Mouse (Mus musculus): ENCODE measurements at regions not wholly inside any gene's neighbourhood (a gene's known extent, or its start where the extent isn't known, plus 50 kb on each side); places are given as distances from the start of the nearest gene placed in this dataset.

GRCm38 (mm10) chr16:42808864-42809263 lies 66.8 kb upstream of the Zbtb20 start:
- DNase-seq (ENCODE audit: low spot score), result no peak

GRCm38 (mm10) chr16:42807536-42807935 lies 68.1 kb upstream of the Zbtb20 start:
- no peak for DNase-seq (ENCODE audit: low spot score)

- no peak for DNase-seq (ENCODE audit: low spot score)
These were observed 72.1 kb upstream of the Zbtb20 start for GRCm38 (mm10) chr16:42803609-42804008.

GRCm38 (mm10) chr16:42792571-42792970 lies 83.1 kb upstream of the Zbtb20 start:
- DNase-seq (ENCODE audit: low spot score), result no peak

- DNase-seq (ENCODE audit: low spot score), result no peak
These were observed 91.0 kb upstream of the Zbtb20 start for GRCm38 (mm10) chr16:42784712-42785111.

GRCm38 (mm10) chr16:42784031-42784430 lies 91.7 kb upstream of the Zbtb20 start:
- DNase-seq (ENCODE audit: low spot score), result no peak

GRCm38 (mm10) chr16:42782091-42782679 lies 93.5 kb upstream of the Zbtb20 start:
- DNase-seq (ENCODE audit: low spot score), result peak; percentile 51

- DNase-seq (ENCODE audit: low spot score), result no peak
These were observed 94.3 kb upstream of the Zbtb20 start for GRCm38 (mm10) chr16:42781096-42782071.

- DNase-seq (ENCODE audit: low spot score), result no peak
These were observed 95.7 kb upstream of the Zbtb20 start for GRCm38 (mm10) chr16:42779957-42780356.

- no peak for DNase-seq (ENCODE audit: low spot score)
These were observed 103.0 kb upstream of the Zbtb20 start for GRCm38 (mm10) chr16:42772640-42773039.

GRCm38 (mm10) chr16:42770199-42770598 lies 105.5 kb upstream of the Zbtb20 start:
- no peak for DNase-seq (ENCODE audit: low spot score)

- peak; percentile 8 for DNase-seq (ENCODE audit: low spot score)
These were observed 127.0 kb upstream of the Zbtb20 start for GRCm38 (mm10) chr16:42748681-42749080.

- DNase-seq (ENCODE audit: low spot score), result no peak
These were observed 129.6 kb upstream of the Zbtb20 start for GRCm38 (mm10) chr16:42745943-42746675.

- no peak for DNase-seq (ENCODE audit: low spot score)
These were observed 132.1 kb upstream of the Zbtb20 start for GRCm38 (mm10) chr16:42743538-42743937.

- DNase-seq (ENCODE audit: low spot score), result no peak
These were observed 132.6 kb upstream of the Zbtb20 start for GRCm38 (mm10) chr16:42743120-42743519.

GRCm38 (mm10) chr16:42727826-42728225 lies 147.9 kb upstream of the Zbtb20 start:
- no peak for DNase-seq (ENCODE audit: low spot score)

- DNase-seq (ENCODE audit: low spot score), result no peak
These were observed 155.8 kb upstream of the Zbtb20 start for GRCm38 (mm10) chr16:42719915-42720314.

- DNase-seq (ENCODE audit: low spot score), result no peak
These were observed 157.2 kb upstream of the Zbtb20 start for GRCm38 (mm10) chr16:42718452-42718851.

- peak; percentile 65 for DNase-seq (ENCODE audit: low spot score)
These were observed 157.8 kb upstream of the Zbtb20 start for GRCm38 (mm10) chr16:42717828-42718412.

GRCm38 (mm10) chr16:42717075-42717827 lies 158.4 kb upstream of the Zbtb20 start:
- no peak for DNase-seq (ENCODE audit: low spot score)

GRCm38 (mm10) chr16:42702676-42703075 lies 173.0 kb upstream of the Zbtb20 start:
- DNase-seq (ENCODE audit: low spot score), result no peak

All from layer of hippocampus, adult 9-10 months (tissue).